Mouse (Mus musculus) bone marrow, adult 2 months (tissue): ENCODE data around the gene Herpud2. TPM values are rescaled to one million over a fixed set of nuclear protein-coding genes. Genes with fewer than 3 reads are reported as not detected.

ENCODE experiments used
- H3K27ac ChIP-seq: fragments of 200-500 bp; 2 replicates; pipeline ENCODE4 v1.5.1; 2012; ENCODE audit warnings: low read depth, mild to moderate bottlenecking, control low read depth, inconsistent platforms, low read length; ENCODE audit not compliant: control insufficient read depth, poor library complexity, insufficient read depth
- H3K4me1 ChIP-seq: fragments of 200-500 bp; 2 replicates; pipeline ENCODE4 v1.6.1; 2011; ENCODE audit warnings: low read length; ENCODE audit not compliant: control insufficient read depth, insufficient read depth
- H3K4me3 ChIP-seq: fragments of 200-500 bp; replicated peaks from 2 replicates; pipeline ENCODE3; 2011; ENCODE audit warnings: mild to moderate bottlenecking, low read depth, low read length, control low read depth; ENCODE audit not compliant: control insufficient read depth
- CTCF ChIP-seq: fragments of 200-500 bp; IDR thresholded peaks from 2 replicates; pipeline ENCODE4 v1.5.1; 2011; ENCODE audit warnings: low read length, control low read depth; ENCODE audit not compliant: control insufficient read depth, insufficient read depth
- POLR2A ChIP-seq: fragments of 200-500 bp; IDR thresholded peaks from 2 replicates; pipeline ENCODE4 v1.6.1; 2011; ENCODE audit warnings: low read depth, mild to moderate bottlenecking, control low read depth, low read length, borderline replicate concordance; ENCODE audit not compliant: control insufficient read depth
- WGBS: fragments of 180-500 bp; shearing (Covaris S2); methylation state at CpG from one replicate; pipeline ENCODE4 v1.1.7; 2018; 5-methylcytosine and 5-hydroxymethylcytosine counted together
- polyA plus RNA-seq: library from polyadenylated mRNA; stranded (reverse); fragments of >200 nt; gene quantifications from 2 replicates; pipeline ENCODE4 v1.2.4, GENCODE M21; 2011; ENCODE audit warnings: low replicate concordance; ENCODE audit not compliant: missing spikeins, insufficient read depth, insufficient read length

Gene Herpud2
- polyA plus RNA-seq, 1 experiment, result 15.6 TPM

GRCm38 (mm10) chr9:25178066-25178465 lies 26.4 kb upstream of the Herpud2 start:
- 79% methylated on average over 3 of the region's 3 CpGs for WGBS
- Histone ChIP-seq H3K27ac (no peak overlapping the region), H3K4me1 (peaks cover 1% of the 10 kb centered on the region), H3K4me3 (no peak overlapping the region)
- TF ChIP-seq CTCF (no peak), POLR2A (no peak)

GRCm38 (mm10) chr9:25177201-25177600 lies 25.6 kb upstream of the Herpud2 start:
- 89% methylated on average over 5 of the region's 5 CpGs for WGBS
- peaks cover 1% of the 10 kb centered on the region for H3K4me1 ChIP-seq
- no peak for TF ChIP-seq CTCF
- no peak for TF ChIP-seq POLR2A
- no peak overlapping the region for H3K4me3 ChIP-seq
- H3K27ac ChIP-seq, result no peak overlapping the region

- WGBS, result 71% methylated on average over 1 of the region's 1 CpGs
Measured at GRCm38 (mm10) chr9:25176562-25176961, 24.9 kb upstream of the Herpud2 start.

GRCm38 (mm10) chr9:25175978-25176377 lies 24.4 kb upstream of the Herpud2 start:
- Histone ChIP-seq H3K4me3 (no peak overlapping the region), H3K4me1 (peaks cover 1% of the 10 kb centered on the region), H3K27ac (no peak overlapping the region; the same call in 1 of the 2 replicates)
- TF ChIP-seq POLR2A (no peak), CTCF (no peak)
- 66% methylated on average over 6 of the region's 6 CpGs for WGBS

More at GRCm38 (mm10) chr9:25176562-25176961, 24.9 kb upstream of the Herpud2 start:
- peaks cover 1% of the 10 kb centered on the region for H3K4me1 ChIP-seq
- no peak overlapping the region for H3K27ac ChIP-seq
- H3K4me3 ChIP-seq, result no peak overlapping the region
- TF ChIP-seq CTCF, result no peak
- TF ChIP-seq POLR2A, result no peak

- no peak overlapping the region for H3K27ac ChIP-seq
Measured at GRCm38 (mm10) chr9:25175039-25175442, 23.4 kb upstream of the Herpud2 start.

GRCm38 (mm10) chr9:25174614-25175013 lies 23.0 kb upstream of the Herpud2 start:
- Histone ChIP-seq H3K4me1 (peaks cover 1% of the 10 kb centered on the region), H3K27ac (no peak overlapping the region), H3K4me3 (no peak overlapping the region)
- TF ChIP-seq POLR2A (no peak), CTCF (no peak)
- 85% methylated on average over 5 of the region's 5 CpGs for WGBS

More at GRCm38 (mm10) chr9:25175039-25175442, 23.4 kb upstream of the Herpud2 start:
- Histone ChIP-seq H3K4me3 (no peak overlapping the region), H3K4me1 (peaks cover 1% of the 10 kb centered on the region)
- TF ChIP-seq POLR2A (no peak), CTCF (no peak)
- WGBS, result 57% methylated on average over 5 of the region's 5 CpGs

GRCm38 (mm10) chr9:25173171-25173570 lies 21.6 kb upstream of the Herpud2 start:
- TF ChIP-seq CTCF (no peak), POLR2A (no peak)
- H3K4me1 ChIP-seq, result peaks cover 1% of the 10 kb centered on the region
- H3K27ac ChIP-seq, result no peak overlapping the region
- H3K4me3 ChIP-seq, result no peak overlapping the region
- 14% methylated on average over 4 of the region's 4 CpGs for WGBS

GRCm38 (mm10) chr9:25169626-25170025 lies 18.0 kb upstream of the Herpud2 start:
- TF ChIP-seq CTCF (no peak), POLR2A (no peak)
- H3K4me3 ChIP-seq, result no peak overlapping the region
- no peaks in the 10 kb centered on the region; the same call in 1 of the 2 replicates for H3K4me1 ChIP-seq
- H3K27ac ChIP-seq, result no peak overlapping the region
